In genomic region chr3:88244071-88244470, GRCm38 (mm10) we compare ENCODE assay signal across 9 mouse cellular contexts. TPM values are rescaled to one million over a fixed set of nuclear protein-coding genes. Genes with fewer than 3 reads are reported as not detected.
DNase-seq lines count a peak whose midpoint lies in the region; ATAC-seq and TF ChIP-seq lines count a peak whose summit lies in the region.
"Had no signal": no experiment of that assay in that cellular context is flagged by ENCODE, and none has a peak within 500 bp of the region (broad histone marks: within the 10 kb centered on the region; RNA-seq: fewer than 3 reads in every experiment).

No protein-coding gene starts in this region.

- peak overlapping the region; percentile 88; the same call in 1 of the 2 replicates for H3K27ac ChIP-seq in forebrain, embryonic 10.5 days
- no peak overlapping the region for H3K27ac ChIP-seq in forebrain, embryonic 16.5 days (ENCODE audit: low read length)
- no peak overlapping the region for H3K27ac ChIP-seq in midbrain, embryonic 14.5 days (replicated peaks; ENCODE audit: low read depth, low read length)
- H3K27ac ChIP-seq in midbrain, embryonic 15.5 days: no peak overlapping the region
- peak overlapping the region; percentile 64; the same call in 1 of the 2 replicates for H3K27ac ChIP-seq in hindbrain, embryonic 10.5 days
- no peak overlapping the region for H3K27ac ChIP-seq in lung, postnatal 0 days (ENCODE audit: low read length)
- H3K27ac ChIP-seq: midbrain, embryonic 12.5 days had no signal

- H3K9me3 ChIP-seq in forebrain, embryonic 10.5 days: no peaks in the 10 kb centered on the region
- no peaks in the 10 kb centered on the region for H3K9me3 ChIP-seq in forebrain, embryonic 16.5 days (ENCODE audit: control insufficient read depth, low read length)
- H3K9me3 ChIP-seq in midbrain, embryonic 14.5 days (ENCODE audit: control insufficient read depth, low read length): no peaks in the 10 kb centered on the region
- H3K9me3 ChIP-seq in midbrain, embryonic 15.5 days: no peaks in the 10 kb centered on the region
- no peaks in the 10 kb centered on the region for H3K9me3 ChIP-seq in hindbrain, embryonic 10.5 days
- H3K9me3 ChIP-seq in lung, postnatal 0 days (ENCODE audit: low read length): no peaks in the 10 kb centered on the region
- H3K9me3 ChIP-seq: midbrain, embryonic 12.5 days had no signal

- no peak for TF ChIP-seq EP300 in lung, postnatal 0 days (IDR thresholded peaks at IDR 0.05)

- peaks cover 99% of the 10 kb centered on the region for H3K27me3 ChIP-seq in forebrain, embryonic 10.5 days (ENCODE audit: poor library complexity, severe bottlenecking)
- no peaks in the 10 kb centered on the region for H3K27me3 ChIP-seq in forebrain, embryonic 16.5 days (replicated peaks; ENCODE audit: control insufficient read depth, insufficient read depth, low read length)
- H3K27me3 ChIP-seq in midbrain, embryonic 14.5 days (ENCODE audit: control insufficient read depth, insufficient read depth, low read length): peaks cover 30% of the 10 kb centered on the region; the same call in 1 of the 2 replicates
- peaks cover 45% of the 10 kb centered on the region for H3K27me3 ChIP-seq in midbrain, embryonic 15.5 days (replicated peaks)
- peaks cover 95% of the 10 kb centered on the region for H3K27me3 ChIP-seq in hindbrain, embryonic 10.5 days (ENCODE audit: insufficient read depth, poor library complexity, severe bottlenecking)
- peaks cover 46% of the 10 kb centered on the region for H3K27me3 ChIP-seq in lung, postnatal 0 days (replicated peaks; ENCODE audit: insufficient read depth, low read length)

- H3K4me1 ChIP-seq in forebrain, embryonic 10.5 days: peaks cover 77% of the 10 kb centered on the region
- peaks cover 46% of the 10 kb centered on the region for H3K4me1 ChIP-seq in forebrain, embryonic 16.5 days (replicated peaks; ENCODE audit: control insufficient read depth, insufficient read depth, low read length)
- peaks cover 19% of the 10 kb centered on the region for H3K4me1 ChIP-seq in midbrain, embryonic 14.5 days (ENCODE audit: control insufficient read depth, insufficient read depth, low read length)
- H3K4me1 ChIP-seq in midbrain, embryonic 15.5 days: peaks cover 26% of the 10 kb centered on the region
- peaks cover 65% of the 10 kb centered on the region for H3K4me1 ChIP-seq in hindbrain, embryonic 10.5 days (replicated peaks)
- 0 out of 2 replicates have a peak, but pooled peaks cover 2% of the 10 kb centered on the region for H3K4me1 ChIP-seq in lung, postnatal 0 days (ENCODE audit: insufficient read depth, low read depth, low read length)

- H3K4me3 ChIP-seq in forebrain, embryonic 10.5 days: no peak overlapping the region; the same call in 1 of the 2 replicates
- no peak overlapping the region for H3K4me3 ChIP-seq in forebrain, embryonic 16.5 days (replicated peaks; ENCODE audit: low read length)
- H3K4me3 ChIP-seq in midbrain, embryonic 14.5 days (replicated peaks; ENCODE audit: low read depth, low read length): no peak overlapping the region
- H3K4me3 ChIP-seq in midbrain, embryonic 15.5 days: no peak overlapping the region
- no peak overlapping the region for H3K4me3 ChIP-seq in hindbrain, embryonic 10.5 days
- no peak overlapping the region for H3K4me3 ChIP-seq in lung, postnatal 0 days (ENCODE audit: low read depth, low read length)
- H3K4me3 ChIP-seq: midbrain, embryonic 12.5 days had no signal

- no peak overlapping the region for H3K4me2 ChIP-seq in forebrain, embryonic 16.5 days (ENCODE audit: low read length)
- H3K4me2 ChIP-seq in midbrain, embryonic 14.5 days (ENCODE audit: low read length): no peak overlapping the region
- H3K4me2 ChIP-seq in midbrain, embryonic 15.5 days: no peak overlapping the region
- H3K4me2 ChIP-seq in lung, postnatal 0 days (replicated peaks; ENCODE audit: low read depth, low read length): no peak overlapping the region
- H3K4me2 ChIP-seq: midbrain, embryonic 12.5 days had no signal

- peak; percentile 75 for DNase-seq in forebrain, embryonic 10.5 days (ENCODE audit: extremely low spot score, low spot score)
- peak; percentile 80 for DNase-seq in midbrain, embryonic 14.5 days
- peak; percentile 46 for DNase-seq in c-Kit-positive CD71-positive TER-119-negative erythroid progenitor cells, embryonic 14.5 days (ENCODE audit: low read depth)
- DNase-seq in hindbrain, embryonic 10.5 days (ENCODE audit: low spot score): peak; percentile 66
- DNase-seq in lung, postnatal 0 days (ENCODE audit: low spot score): peak; percentile 60
- DNase-seq in spleen, postnatal 36 days (ENCODE audit: low spot score in 2 of 2): peak; percentile 27 to 31

- H3K9ac ChIP-seq in forebrain, embryonic 16.5 days (replicated peaks; ENCODE audit: low read depth, low read length): no peak overlapping the region
- no peak overlapping the region for H3K9ac ChIP-seq in midbrain, embryonic 14.5 days (replicated peaks; ENCODE audit: low read length)
- no peak overlapping the region for H3K9ac ChIP-seq in midbrain, embryonic 15.5 days
- no peak overlapping the region for H3K9ac ChIP-seq in lung, postnatal 0 days (replicated peaks; ENCODE audit: low read depth)
- H3K9ac ChIP-seq: midbrain, embryonic 12.5 days had no signal

- H3K36me3 ChIP-seq in forebrain, embryonic 10.5 days (replicated peaks): no peaks in the 10 kb centered on the region
- H3K36me3 ChIP-seq in forebrain, embryonic 16.5 days (ENCODE audit: control insufficient read depth, insufficient read depth): no peaks in the 10 kb centered on the region
- no peaks in the 10 kb centered on the region for H3K36me3 ChIP-seq in midbrain, embryonic 14.5 days (ENCODE audit: control insufficient read depth, insufficient read depth, low read length)
- no peaks in the 10 kb centered on the region for H3K36me3 ChIP-seq in midbrain, embryonic 15.5 days (replicated peaks)
- no peaks in the 10 kb centered on the region for H3K36me3 ChIP-seq in hindbrain, embryonic 10.5 days
- H3K36me3 ChIP-seq in lung, postnatal 0 days (ENCODE audit: insufficient read depth, low read length): no peaks in the 10 kb centered on the region
- H3K36me3 ChIP-seq: midbrain, embryonic 12.5 days had no signal

- peak; percentile 78 for TF ChIP-seq CTCF in lung, postnatal 0 days (IDR thresholded peaks at IDR 0.05)

- no peak for ATAC-seq in forebrain, embryonic 16.5 days
- no peak for ATAC-seq in midbrain, embryonic 14.5 days (ENCODE audit: low FRiP score, low TSS enrichment)
- no peak for ATAC-seq in midbrain, embryonic 15.5 days (replicated peaks)
- no peak for ATAC-seq in lung, postnatal 0 days

- WGBS in forebrain, embryonic 10.5 days: 19% methylated on average over 2 of the region's 2 CpGs
- 0% methylated on average over 2 of the region's 2 CpGs for WGBS in forebrain, embryonic 16.5 days
- 5% methylated on average over 2 of the region's 2 CpGs for WGBS in midbrain, embryonic 14.5 days
- 8% methylated on average over 2 of the region's 2 CpGs for WGBS in midbrain, embryonic 15.5 days
- 13% methylated on average over 2 of the region's 2 CpGs for WGBS in hindbrain, embryonic 10.5 days
- WGBS in lung, postnatal 0 days: 0% methylated on average over 2 of the region's 2 CpGs

RNA-seq across cellular contexts. Expression of gene Rhbg, which starts 10.4 kb away (rescaled TPM):
- polyA plus RNA-seq in forebrain, embryonic 10.5 days (2016; fragmentation: Nextera tagmentation; extraction: Ambion mirVana): 0.37 and 0.38 TPM in 2 replicates
- polyA plus RNA-seq in forebrain, embryonic 16.5 days (2015; fragmentation: Nextera tagmentation; extraction: Ambion mirVana): not detected in 2 replicates
- 0.21 and 0.22 TPM in 2 replicates for polyA plus RNA-seq in midbrain, embryonic 14.5 days (2014; fragmentation: Nextera tagmentation; extraction: Ambion mirVana)
- polyA plus RNA-seq in midbrain, embryonic 15.5 days (2015; fragmentation: Nextera tagmentation; extraction: Ambion mirVana): 0.14 TPM in 2 replicates
- not detected in 2 replicates for polyA plus RNA-seq in hindbrain, embryonic 10.5 days (2016; fragmentation: Nextera tagmentation; extraction: Ambion mirVana)
- 3.9 and 4.9 TPM in 2 replicates for polyA plus RNA-seq in lung, postnatal 0 days (2015; fragmentation: Nextera tagmentation; extraction: Ambion mirVana)
- polyA plus RNA-seq: midbrain, embryonic 12.5 days had no signal

RNA-seq across cellular contexts. Expression of gene Gm38392, which starts 42.9 kb away (rescaled TPM):
- 0.14 TPM in 1 of 2 replicates, not detected in the other for polyA plus RNA-seq in forebrain, embryonic 10.5 days (2016; fragmentation: Nextera tagmentation; extraction: Ambion mirVana)
- 0.18 and 0.27 TPM in 2 replicates for polyA plus RNA-seq in forebrain, embryonic 16.5 days (2015; fragmentation: Nextera tagmentation; extraction: Ambion mirVana)
- polyA plus RNA-seq in midbrain, embryonic 14.5 days (2014; fragmentation: Nextera tagmentation; extraction: Ambion mirVana): not detected in 2 replicates
- polyA plus RNA-seq in midbrain, embryonic 15.5 days (2015; fragmentation: Nextera tagmentation; extraction: Ambion mirVana): not detected in 2 replicates
- not detected in 2 replicates for polyA plus RNA-seq in hindbrain, embryonic 10.5 days (2016; fragmentation: Nextera tagmentation; extraction: Ambion mirVana)
- 1.8 and 2.0 TPM in 2 replicates for polyA plus RNA-seq in lung, postnatal 0 days (2015; fragmentation: Nextera tagmentation; extraction: Ambion mirVana)
- polyA plus RNA-seq: midbrain, embryonic 12.5 days had no signal

RNA-seq across cellular contexts. Expression of gene Tsacc, which starts 52.7 kb away (rescaled TPM):
- polyA plus RNA-seq in forebrain, embryonic 10.5 days (2016; fragmentation: Nextera tagmentation; extraction: Ambion mirVana): 14.3 TPM in 2 replicates
- polyA plus RNA-seq in forebrain, embryonic 16.5 days (2015; fragmentation: Nextera tagmentation; extraction: Ambion mirVana): 8.5 and 10.4 TPM in 2 replicates
- polyA plus RNA-seq in midbrain, embryonic 14.5 days (2014; fragmentation: Nextera tagmentation; extraction: Ambion mirVana): 8.0 and 8.1 TPM in 2 replicates
- 8.7 and 9.9 TPM in 2 replicates for polyA plus RNA-seq in midbrain, embryonic 15.5 days (2015; fragmentation: Nextera tagmentation; extraction: Ambion mirVana)
- 14.4 and 15.4 TPM in 2 replicates for polyA plus RNA-seq in hindbrain, embryonic 10.5 days (2016; fragmentation: Nextera tagmentation; extraction: Ambion mirVana)
- polyA plus RNA-seq in lung, postnatal 0 days (2015; fragmentation: Nextera tagmentation; extraction: Ambion mirVana): 10.8 and 13.1 TPM in 2 replicates

RNA-seq across cellular contexts. Expression of gene Cct3, which starts 52.8 kb away (rescaled TPM):
- 874 and 908 TPM in 2 replicates for polyA plus RNA-seq in forebrain, embryonic 10.5 days (2016; fragmentation: Nextera tagmentation; extraction: Ambion mirVana)
- polyA plus RNA-seq in forebrain, embryonic 16.5 days (2015; fragmentation: Nextera tagmentation; extraction: Ambion mirVana): 517 and 522 TPM in 2 replicates
- 444 and 493 TPM in 2 replicates for polyA plus RNA-seq in midbrain, embryonic 14.5 days (2014; fragmentation: Nextera tagmentation; extraction: Ambion mirVana)
- 442 and 444 TPM in 2 replicates for polyA plus RNA-seq in midbrain, embryonic 15.5 days (2015; fragmentation: Nextera tagmentation; extraction: Ambion mirVana)
- 755 and 805 TPM in 2 replicates for polyA plus RNA-seq in hindbrain, embryonic 10.5 days (2016; fragmentation: Nextera tagmentation; extraction: Ambion mirVana)
- 173 and 177 TPM in 2 replicates for polyA plus RNA-seq in lung, postnatal 0 days (2015; fragmentation: Nextera tagmentation; extraction: Ambion mirVana)

Comparison
In these comparisons a context has a peak if more than half of its experiments do, and no peak if none do; other contexts are left out.
1. H3K27ac ChIP-seq: peak in forebrain, embryonic 10.5 days (single experiment) and hindbrain, embryonic 10.5 days (single experiment); none in forebrain, embryonic 16.5 days (single experiment), midbrain, embryonic 14.5 days (single experiment), midbrain, embryonic 15.5 days (single experiment) and lung, postnatal 0 days (single experiment).
2. DNase-seq: peak in every context shown above with its lines; median percentile 80 in midbrain, embryonic 14.5 days; 75 in forebrain, embryonic 10.5 days; 66 in hindbrain, embryonic 10.5 days; 60 in lung, postnatal 0 days; 46 in c-Kit-positive CD71-positive TER-119-negative erythroid progenitor cells, embryonic 14.5 days; 29 in spleen, postnatal 36 days.